Mouse (Mus musculus) hindbrain, embryonic 10.5 days (tissue): ENCODE data around the gene Thap4. TPM values are rescaled to one million over a fixed set of nuclear protein-coding genes. Genes with fewer than 3 reads are reported as not detected.

Source experiments
- DNase-seq: peaks from one replicate; pipeline ENCODE4 v3.0.0-alpha.2; 2017; ENCODE audit warnings: low spot score
- H3K27ac ChIP-seq: fragments of 300-500 bp; sonication (generic); 2 replicates; pipeline ENCODE4 v1.5.1; 2016; ENCODE audit warnings: mild to moderate bottlenecking, moderate library complexity
- H3K27me3 ChIP-seq: fragments of 300-500 bp; sonication (generic); 2 replicates; pipeline ENCODE4 v1.6.1; 2016; ENCODE audit warnings: mild to moderate bottlenecking; ENCODE audit not compliant: poor library complexity, insufficient read depth, severe bottlenecking
- H3K36me3 ChIP-seq: fragments of 300-500 bp; sonication (generic); 2 replicates; pipeline ENCODE4 v1.6.1; 2016; ENCODE audit warnings: mild to moderate bottlenecking, moderate library complexity
- H3K4me1 ChIP-seq: fragments of 300-500 bp; sonication (generic); replicated peaks from 2 replicates; pipeline ENCODE4 v1.6.1; 2016; ENCODE audit warnings: mild to moderate bottlenecking
- H3K4me3 ChIP-seq: fragments of 300-500 bp; sonication (generic); 2 replicates; pipeline ENCODE4 v1.5.1; 2016; ENCODE audit warnings: mild to moderate bottlenecking, moderate library complexity
- H3K9me3 ChIP-seq: fragments of 300-500 bp; sonication (generic); 2 replicates; pipeline ENCODE4 v1.6.1; 2016; ENCODE audit warnings: mild to moderate bottlenecking, moderate library complexity
- WGBS: fragments of 180-500 bp; shearing (Covaris S2); methylation state at CpG from one replicate; pipeline ENCODE4 v1.1.7; 2016; 5-methylcytosine and 5-hydroxymethylcytosine counted together
- polyA plus RNA-seq: library from polyadenylated mRNA; unstranded; fragments of >200 nt; fragmentation: Nextera tagmentation; extraction: Ambion mirVana; gene quantifications from 2 replicates; pipeline ENCODE4 v1.2.1, GENCODE M21; 2016

Thap4 gene
- polyA plus RNA-seq, 1 experiment from 2014 or later: 40.7 TPM

GRCm38 (mm10) chr1:93654275-93654674, 100.4 kb downstream of the Thap4 start:
- 0 out of 2 replicates have a peak, but pooled peaks cover 5% of the 10 kb centered on the region for H3K9me3 ChIP-seq
- no peaks in the 10 kb centered on the region for H3K27me3 ChIP-seq
- H3K4me1 ChIP-seq: peaks cover 4% of the 10 kb centered on the region; the same call in 1 of the 2 replicates
- H3K36me3 ChIP-seq: no peaks in the 10 kb centered on the region
- no peak for DNase-seq
- WGBS: 63% methylated on average over 2 of the region's 2 CpGs
- H3K27ac ChIP-seq: no peak overlapping the region
- H3K4me3 ChIP-seq: no peak overlapping the region

Other genes starting within 250 kb of the Thap4 start
- gene Farp2, start 242.8 kb downstream of the Thap4 start, polyA plus RNA-seq: 4.1 and 4.8 TPM in 2 replicates
- gene Stk25, start 96.2 kb downstream of the Thap4 start, polyA plus RNA-seq: 177 and 215 TPM in 2 replicates
- gene Bok, start 69.2 kb downstream of the Thap4 start, polyA plus RNA-seq: 38.7 and 41.6 TPM in 2 replicates
- 83.7 and 103 TPM in 2 replicates for gene Atg4b, start 3.4 kb downstream of the Thap4 start, polyA plus RNA-seq
- 228 and 263 TPM in 2 replicates for gene Dtymk, start 47.1 kb upstream of the Thap4 start, polyA plus RNA-seq
- gene Ing5, start 49.1 kb upstream of the Thap4 start, polyA plus RNA-seq: 17.4 and 24.4 TPM in 2 replicates
- 16.1 and 16.4 TPM in 2 replicates for gene D2hgdh, start 70.0 kb upstream of the Thap4 start, polyA plus RNA-seq
- not detected in 2 replicates for gene Gal3st2, start 106.4 kb upstream of the Thap4 start, polyA plus RNA-seq
- not detected in 2 replicates for gene Gal3st2b, start 163.4 kb upstream of the Thap4 start, polyA plus RNA-seq
- not detected in 2 replicates for gene Gal3st2c, start 235.6 kb upstream of the Thap4 start, polyA plus RNA-seq